Mouse (Mus musculus) urinary bladder, postnatal 10 days (tissue): ENCODE measurements around the gene Dlk2.

Experiments
- DNase-seq: peaks from one replicate; pipeline ENCODE4 v3.0.0; 2022; ENCODE audit warnings: low spot score

Gene Dlk2

GRCm38 (mm10) chr17:46273803-46274236 lies 23.4 kb upstream of the Dlk2 start:
- DNase-seq = no peak

- DNase-seq = no peak
Measured at GRCm38 (mm10) chr17:46274465-46274864, 22.8 kb upstream of the Dlk2 start.

- DNase-seq = no peak
Measured at GRCm38 (mm10) chr17:46275034-46275433, 22.2 kb upstream of the Dlk2 start.

- no peak for DNase-seq
Measured at GRCm38 (mm10) chr17:46275506-46275905, 21.7 kb upstream of the Dlk2 start.

- DNase-seq = no peak
Measured at GRCm38 (mm10) chr17:46277586-46277985, 19.6 kb upstream of the Dlk2 start.

- DNase-seq = no peak
Measured at GRCm38 (mm10) chr17:46278011-46278765, 19.0 kb upstream of the Dlk2 start.

- peak; percentile 61 for DNase-seq
Measured at GRCm38 (mm10) chr17:46282483-46283123, 14.6 kb upstream of the Dlk2 start, which contains the start of gene Tjap1. Gene Tjap1 (minus strand): TSS chr17:46283026.

- DNase-seq = no peak
Measured at GRCm38 (mm10) chr17:46283140-46283539, 14.1 kb upstream of the Dlk2 start.

- DNase-seq = no peak
Measured at GRCm38 (mm10) chr17:46283911-46284310, 13.3 kb upstream of the Dlk2 start.

- no peak for DNase-seq
Measured at GRCm38 (mm10) chr17:46284653-46285052, 12.6 kb upstream of the Dlk2 start.

GRCm38 (mm10) chr17:46285407-46285806 lies 11.8 kb upstream of the Dlk2 start:
- no peak for DNase-seq

- DNase-seq = no peak
Measured at GRCm38 (mm10) chr17:46287678-46288095, 9.5 kb upstream of the Dlk2 start.

GRCm38 (mm10) chr17:46296601-46297000 lies 620 bp upstream of the Dlk2 start:
- DNase-seq = no peak

GRCm38 (mm10) chr17:46297028-46297363 lies 225 bp upstream of the Dlk2 start:
- no peak for DNase-seq

GRCm38 (mm10) chr17:46298220-46298913 lies 1.1 kb downstream of the Dlk2 start:
- peak; percentile 59 for DNase-seq

- DNase-seq = no peak
Measured at GRCm38 (mm10) chr17:46301892-46302291, 4.7 kb downstream of the Dlk2 start.

- no peak for DNase-seq
Measured at GRCm38 (mm10) chr17:46304184-46304583, 7.0 kb downstream of the Dlk2 start.

GRCm38 (mm10) chr17:46306956-46307355 lies 9.7 kb downstream of the Dlk2 start:
- no peak for DNase-seq

- DNase-seq = no peak
Measured at GRCm38 (mm10) chr17:46309835-46310234, 12.6 kb downstream of the Dlk2 start.

GRCm38 (mm10) chr17:46310515-46310914 lies 13.3 kb downstream of the Dlk2 start:
- no peak for DNase-seq

- DNase-seq = no peak
Measured at GRCm38 (mm10) chr17:46313135-46313715, 16.0 kb downstream of the Dlk2 start.

GRCm38 (mm10) chr17:46315813-46316212 lies 18.6 kb downstream of the Dlk2 start:
- DNase-seq = no peak

- DNase-seq = no peak
Measured at GRCm38 (mm10) chr17:46320492-46320891, 23.3 kb downstream of the Dlk2 start.
